Mouse (Mus musculus) Patski (cell line): ENCODE data around the gene Crmp1. TPM values are rescaled to one million over a fixed set of nuclear protein-coding genes. Genes with fewer than 3 reads are reported as not detected.

Experiments
- ATAC-seq: fragments of 100-300 bp; one replicate; pipeline ENCODE4 v1.8.0; 2021
- CTCF ChIA-PET: fragments of 350-600 bp; sonication (Branson Sonifier 250); formaldehyde crosslinking; loops from one replicate; lab custom pipeline; 2022; ENCODE audit warnings: inconsistent platforms; lab: Charles Lee
- POLR2A ChIA-PET: fragments of 350-600 bp; sonication (Branson Sonifier 250); formaldehyde crosslinking; loops from one replicate; lab custom pipeline; 2022; ENCODE audit warnings: antibody characterized with exemption, inconsistent platforms; lab: Charles Lee
- DNase-seq: peaks from one replicate; pipeline ENCODE4 v3.0.0-alpha.2; 2011; ENCODE audit warnings: low read depth, low spot score
- H3K27me3 ChIP-seq: fragments of 371-371 bp; one replicate; pipeline ENCODE4 v1.5.1; 2021
- CTCF ChIP-seq: fragments of 100-300 bp; IDR thresholded peaks from one replicate; pipeline ENCODE4 v1.5.1; 2021
- in situ Hi-C: fragments of 300-500 bp; cut with MboI; formaldehyde crosslinking; loops from 3 replicates; pipeline ENCODE4 v1.11.1; 2018; ENCODE audit warnings: low pct_unique_long_range_greater_than_20kb, mixed read lengths
- polyA plus RNA-seq: library from polyadenylated mRNA; unstranded; gene quantifications from one replicate; pipeline ENCODE4 v1.2.3, GENCODE M21; 2021

Crmp1 gene
- polyA plus RNA-seq, 1 experiment from 2014 or later = 0.51 TPM

DNA sequence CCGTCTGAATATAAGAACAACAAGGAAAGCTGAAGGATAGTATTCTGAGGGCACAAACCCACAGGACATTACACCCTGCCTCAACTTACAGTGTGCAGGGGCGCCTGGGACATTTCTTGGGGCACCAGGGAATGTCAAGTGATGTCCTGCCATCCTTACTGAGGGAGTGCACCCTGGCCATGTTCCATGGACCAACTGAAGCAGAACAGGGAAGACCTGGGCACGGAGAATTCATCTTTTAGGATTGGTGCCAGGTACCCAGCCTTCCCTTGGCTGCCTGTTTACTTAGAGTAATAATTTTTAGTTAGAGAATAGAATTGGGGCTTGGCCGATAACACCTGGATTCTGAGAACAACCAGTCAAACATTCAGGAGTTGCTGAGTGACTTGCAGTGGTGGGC lies 90.3 kb downstream of the Crmp1 start:
- TF ChIP-seq CTCF = no peak
- CTCF ChIA-PET = interaction anchor here (1.0 kb wide), 1 partner anchor 15 kb away, joined by 3 read pairs; no protein-coding TSS in a partner anchor
- DNase-seq (no peak), ATAC-seq (no peak)
- in situ Hi-C loops = loop anchor here (25.0 kb wide), 2 partner anchors 845 to 1205 kb away; partner anchors contain the start of genes Ccdc96 and Tada2b
- H3K27me3 ChIP-seq = no peaks in the 10 kb centered on the region
- POLR2A ChIA-PET = no interaction called here

DNA sequence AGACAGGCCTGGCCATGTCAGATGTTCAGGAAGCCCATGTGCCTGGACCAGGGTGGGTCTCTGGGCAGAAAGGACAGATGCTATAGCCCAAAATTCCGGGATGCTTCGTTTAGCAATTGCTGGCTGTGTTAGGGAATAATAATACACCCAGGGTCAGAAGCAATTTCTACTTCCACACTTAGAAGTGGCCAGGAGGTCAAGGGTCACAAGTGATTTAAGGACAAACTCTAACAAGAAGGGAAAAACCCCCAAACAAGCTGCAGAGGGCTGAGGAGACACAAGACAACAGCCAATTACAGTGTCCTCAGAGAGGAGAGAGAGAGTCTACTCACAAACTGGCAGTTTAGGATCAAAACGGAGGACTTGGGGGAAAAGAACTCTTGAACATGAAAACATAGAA lies 93.3 kb downstream of the Crmp1 start:
- DNase-seq (no peak), ATAC-seq (no peak)
- in situ Hi-C loops = loop anchor here (25.0 kb wide), 2 partner anchors 848 to 1202 kb away; partner anchors contain the start of genes Ccdc96 and Tada2b
- CTCF ChIA-PET = interaction anchor here (1.3 kb wide), 1 partner anchor 14 kb away, joined by 3 read pairs; no protein-coding TSS in a partner anchor
- no peaks in the 10 kb centered on the region for H3K27me3 ChIP-seq
- no peak for TF ChIP-seq CTCF
- POLR2A ChIA-PET = interaction anchor here (1.3 kb wide), 1 partner anchor 8 kb away, joined by 4 read pairs; no protein-coding TSS in a partner anchor

DNA sequence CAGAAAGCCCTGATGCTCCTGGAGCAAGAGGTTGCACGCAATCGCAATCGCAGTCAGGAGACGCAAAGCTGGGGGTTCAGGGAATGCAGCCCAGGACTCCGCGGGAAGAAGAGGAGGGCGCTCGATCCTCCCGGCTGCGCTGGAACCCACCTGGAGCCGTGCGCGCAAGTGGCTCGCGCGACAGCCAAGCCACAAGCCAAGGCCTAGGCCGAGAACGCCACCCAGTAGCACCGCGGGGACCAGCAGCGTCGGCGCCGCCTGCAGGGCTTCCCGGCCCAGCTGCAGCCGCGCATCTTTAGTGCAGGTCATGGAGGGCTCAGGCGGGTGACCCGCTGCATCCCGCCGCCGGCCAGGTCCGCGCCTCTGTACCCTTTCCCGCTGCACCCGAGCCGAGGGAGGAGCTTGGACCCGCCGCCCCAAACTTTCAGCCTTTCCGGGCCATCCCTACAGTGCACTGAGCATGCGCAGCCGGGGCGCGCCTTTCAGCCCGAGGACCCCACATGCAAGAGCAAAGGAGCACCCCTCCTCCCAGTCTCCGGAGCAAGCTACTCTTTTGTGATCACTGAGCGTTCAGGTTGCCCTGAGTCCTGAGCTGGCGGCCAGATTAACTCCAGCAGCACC lies 94.9 kb downstream of the Crmp1 start, which contains the start of gene Evc:
TSS of gene Evc (minus strand) at position 410 of the 621 bp plus-strand sequence.
- TF ChIP-seq CTCF = no peak
- peak; percentile 59 for ATAC-seq
- in situ Hi-C loops = loop anchor here (25.0 kb wide), 2 partner anchors 849 to 1201 kb away; partner anchors contain the start of genes Ccdc96 and Tada2b
- DNase-seq = no peak
- CTCF ChIA-PET = interaction anchor here (1.0 to 3.9 kb wide), 6 partner anchors 10 to 47 kb away, joined by 3 to 22 read pairs (median 6); no protein-coding TSS in a partner anchor
- POLR2A ChIA-PET = interaction anchor here (0.7 to 3.2 kb wide), 6 partner anchors 9 to 42 kb away, joined by 3 to 21 read pairs (median 4); no protein-coding TSS in a partner anchor
- H3K27me3 ChIP-seq = no peaks in the 10 kb centered on the region

DNA sequence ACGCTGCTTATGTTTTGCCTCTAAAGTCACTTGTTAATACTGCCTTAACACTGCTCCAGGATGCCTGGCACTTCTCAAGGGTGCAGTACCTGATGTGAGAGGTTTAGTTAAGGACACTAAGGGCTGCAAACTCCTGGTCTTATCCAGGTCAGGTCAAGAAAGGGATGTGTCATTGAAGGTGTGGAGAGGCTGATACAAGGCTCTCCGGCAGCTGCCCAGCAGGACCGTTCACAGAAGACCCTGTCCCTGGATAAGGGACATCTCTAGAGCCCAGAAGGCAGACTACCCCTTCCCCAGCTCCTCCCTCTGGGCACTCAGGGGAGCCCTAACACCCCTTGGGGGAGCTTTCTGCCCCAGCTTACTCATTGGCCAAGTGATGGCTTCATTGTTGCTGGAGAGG lies 96.0 kb downstream of the Crmp1 start:
- ATAC-seq (no peak), DNase-seq (no peak)
- H3K27me3 ChIP-seq = no peaks in the 10 kb centered on the region
- ChIA-PET CTCF (interaction anchor here (1.7 to 3.9 kb wide), 4 partner anchors 9 to 48 kb away, joined by 4 to 22 read pairs (median 8); no protein-coding TSS in a partner anchor), POLR2A (interaction anchor here (1.2 to 3.2 kb wide), 3 partner anchors 10 to 29 kb away, joined by 3 to 21 read pairs (median 6); no protein-coding TSS in a partner anchor)
- no peak for TF ChIP-seq CTCF
- in situ Hi-C loops = loop anchor here (25.0 kb wide), 2 partner anchors 850 to 1200 kb away; partner anchors contain the start of genes Ccdc96 and Tada2b

DNA sequence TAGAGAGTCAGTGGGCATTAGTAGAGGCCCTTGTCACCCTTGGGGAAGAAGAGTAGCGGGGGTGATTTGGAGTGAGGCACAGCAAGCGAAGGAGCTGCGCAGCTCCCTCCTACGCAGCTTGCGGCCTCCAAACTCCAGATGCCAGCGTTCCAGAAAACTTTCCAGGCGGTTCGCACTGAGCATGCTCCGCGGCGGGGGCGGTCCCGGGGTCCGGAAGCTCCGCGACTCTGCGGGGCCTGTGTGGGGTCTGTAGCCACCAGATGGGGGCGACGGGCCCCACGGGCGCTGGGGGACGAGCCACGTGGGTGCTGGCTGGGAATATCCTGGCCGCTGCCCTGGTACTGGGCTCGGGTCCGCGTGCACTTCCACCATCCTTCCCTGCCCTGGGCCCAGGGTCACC lies 96.5 kb downstream of the Crmp1 start, which contains the start of gene Evc2:
TSS of gene Evc2 (plus strand) at position 212 of the 400 bp plus-strand sequence.
- DNase-seq (no peak), ATAC-seq (peak; percentile 60)
- H3K27me3 ChIP-seq = no peaks in the 10 kb centered on the region
- CTCF ChIA-PET = interaction anchor here (1.9 to 3.9 kb wide), 3 partner anchors 11 to 49 kb away, joined by 4 to 22 read pairs (median 10); no protein-coding TSS in a partner anchor
- POLR2A ChIA-PET = interaction anchor here (3.2 kb wide), 1 partner anchor 30 kb away, joined by 21 read pairs; no protein-coding TSS in a partner anchor
- no peak for TF ChIP-seq CTCF
- in situ Hi-C loops = loop anchor here (25.0 kb wide), 2 partner anchors 851 to 1199 kb away; partner anchors contain the start of genes Ccdc96 and Tada2b

Other genes with a start within 250 kb of the Crmp1 start
- gene Gm1043, start 156.6 kb upstream of the Crmp1 start, polyA plus RNA-seq = not detected
- gene Evc, start 95.0 kb downstream of the Crmp1 start, polyA plus RNA-seq = 146 TPM
- 72.5 TPM for gene Evc2, start 96.6 kb downstream of the Crmp1 start, polyA plus RNA-seq